Comparison of ENCODE assay signal across 8 mouse cellular contexts in genomic region chr19:22884357-22884756, GRCm38 (mm10).
DNase-seq lines count a peak whose midpoint lies in the region; ATAC-seq and TF ChIP-seq lines count a peak whose summit lies in the region.

No protein-coding gene starts in this region.

- H3K9ac ChIP-seq in heart, embryonic 15.5 days: no peak overlapping the region
- no peak overlapping the region for H3K9ac ChIP-seq in embryonic facial prominence, embryonic 12.5 days
- H3K9ac ChIP-seq in kidney, postnatal 0 days (ENCODE audit: low read depth, low read length): no peak overlapping the region
- H3K9ac ChIP-seq in midbrain, postnatal 0 days (replicated peaks; ENCODE audit: low read length, poor library complexity, severe bottlenecking): no peak overlapping the region; the same call in 1 of the 2 replicates

- TF ChIP-seq CTCF in kidney, postnatal 0 days (IDR thresholded peaks at IDR 0.05; ENCODE audit: low read depth): no peak
- no peak; the same call in 1 of the 2 replicates for TF ChIP-seq CTCF in midbrain, postnatal 0 days (IDR thresholded peaks at IDR 0.05)

- H3K9me3 ChIP-seq in heart, embryonic 15.5 days (replicated peaks): no peaks in the 10 kb centered on the region
- no peaks in the 10 kb centered on the region for H3K9me3 ChIP-seq in embryonic facial prominence, embryonic 12.5 days
- no peaks in the 10 kb centered on the region for H3K9me3 ChIP-seq in kidney, postnatal 0 days (replicated peaks; ENCODE audit: low read length)
- H3K9me3 ChIP-seq in midbrain, postnatal 0 days (ENCODE audit: low read length): no peaks in the 10 kb centered on the region

- H3K36me3 ChIP-seq in heart, embryonic 15.5 days: no peaks in the 10 kb centered on the region
- H3K36me3 ChIP-seq in embryonic facial prominence, embryonic 12.5 days: no peaks in the 10 kb centered on the region
- H3K36me3 ChIP-seq in kidney, postnatal 0 days (ENCODE audit: insufficient read depth, low read length): no peaks in the 10 kb centered on the region
- H3K36me3 ChIP-seq in midbrain, postnatal 0 days (ENCODE audit: insufficient read depth, low read length): no peaks in the 10 kb centered on the region; the same call in 1 of the 2 replicates

- no peak for ATAC-seq in heart, embryonic 15.5 days (replicated peaks; ENCODE audit: insufficient number of reproducible peaks, insufficient read depth, low FRiP score, low read depth)
- ATAC-seq in embryonic facial prominence, embryonic 12.5 days (ENCODE audit: insufficient number of reproducible peaks, insufficient read depth, low FRiP score, low TSS enrichment): no peak
- no peak; the same call in 1 of the 2 replicates for ATAC-seq in kidney, postnatal 0 days (replicated peaks; ENCODE audit: low FRiP score, low read depth)
- ATAC-seq in midbrain, postnatal 0 days (ENCODE audit: low FRiP score): peak; percentile 73

- no peak for DNase-seq in heart, postnatal 36 days
- DNase-seq in ZHBTc4 (ENCODE audit: low read depth, low spot score): peak; percentile 26
- DNase-seq in kidney, postnatal 0 days (ENCODE audit: low spot score): no peak
- peak; percentile 76 for DNase-seq in midbrain, postnatal 0 days (ENCODE audit: low spot score)
- no peak for DNase-seq in gastrocnemius, adult 18-20 months (ENCODE audit: low spot score)
- no peak for DNase-seq in thymus, postnatal 36 days

- 0 out of 2 replicates have a peak overlapping the region, but pooled peaks have one; percentile 7 for H3K4me3 ChIP-seq in heart, embryonic 15.5 days
- H3K4me3 ChIP-seq in embryonic facial prominence, embryonic 12.5 days: no peak overlapping the region
- no peak overlapping the region for H3K4me3 ChIP-seq in kidney, postnatal 0 days (replicated peaks; ENCODE audit: low read depth, low read length)
- no peak overlapping the region for H3K4me3 ChIP-seq in midbrain, postnatal 0 days (ENCODE audit: low read depth, low read length)

- intact Hi-C loops in heart, postnatal 36 days (cut with DNase I): loop anchor here (1.0 to 10.0 kb wide), 2 partner anchors 250 to 547 kb away; no protein-coding TSS in a partner anchor

- no peak overlapping the region for H3K27ac ChIP-seq in heart, embryonic 15.5 days
- H3K27ac ChIP-seq in embryonic facial prominence, embryonic 12.5 days: no peak overlapping the region
- no peak overlapping the region for H3K27ac ChIP-seq in kidney, postnatal 0 days
- 0 out of 2 replicates have a peak overlapping the region, but pooled peaks have one; percentile 43 for H3K27ac ChIP-seq in midbrain, postnatal 0 days (ENCODE audit: low read depth, low read length)

- 48% methylated on average over 11 of the region's 11 CpGs for WGBS in heart, embryonic 15.5 days
- 55% methylated on average over 11 of the region's 11 CpGs for WGBS in embryonic facial prominence, embryonic 12.5 days
- 48% methylated on average over 11 of the region's 11 CpGs for WGBS in kidney, postnatal 0 days
- WGBS in midbrain, postnatal 0 days: 48% methylated on average over 11 of the region's 11 CpGs

- no peaks in the 10 kb centered on the region for H3K27me3 ChIP-seq in heart, embryonic 15.5 days
- no peaks in the 10 kb centered on the region for H3K27me3 ChIP-seq in embryonic facial prominence, embryonic 12.5 days
- H3K27me3 ChIP-seq in kidney, postnatal 0 days (ENCODE audit: insufficient read depth, low read length): no peaks in the 10 kb centered on the region
- H3K27me3 ChIP-seq in midbrain, postnatal 0 days (ENCODE audit: insufficient read depth, low read length): no peaks in the 10 kb centered on the region

- H3K4me1 ChIP-seq in heart, embryonic 15.5 days (replicated peaks): peaks cover 2% of the 10 kb centered on the region
- H3K4me1 ChIP-seq in embryonic facial prominence, embryonic 12.5 days: no peaks in the 10 kb centered on the region
- H3K4me1 ChIP-seq in kidney, postnatal 0 days (replicated peaks; ENCODE audit: insufficient read depth, low read length): no peaks in the 10 kb centered on the region
- no peaks in the 10 kb centered on the region for H3K4me1 ChIP-seq in midbrain, postnatal 0 days (ENCODE audit: insufficient read depth, low read length)

- peak overlapping the region; percentile 64 for H3K4me2 ChIP-seq in heart, embryonic 15.5 days
- peak overlapping the region; percentile 46 for H3K4me2 ChIP-seq in embryonic facial prominence, embryonic 12.5 days (replicated peaks)
- peak overlapping the region; percentile 43 for H3K4me2 ChIP-seq in kidney, postnatal 0 days (ENCODE audit: low read length)
- H3K4me2 ChIP-seq in midbrain, postnatal 0 days (ENCODE audit: low read depth, low read length, poor library complexity, severe bottlenecking): peak overlapping the region; percentile 51

Comparison
In these comparisons a context has a peak if more than half of its experiments do, and no peak if none do; other contexts are left out.
1. DNase-seq: peak in ZHBTc4 (single experiment) and midbrain, postnatal 0 days (single experiment); none in heart, postnatal 36 days (0 of 2), kidney, postnatal 0 days (single experiment), gastrocnemius, adult 18-20 months (single experiment) and thymus, postnatal 36 days (0 of 2).
2. Peak in every context shown above with its lines, with median percentiles within 50 percentile points of each other: H3K4me2 ChIP-seq.